Mouse (Mus musculus): ENCODE results near the gene Med12l. TPM values are rescaled to one million over a fixed set of nuclear protein-coding genes. Genes with fewer than 3 reads are reported as not detected.

The Med12l gene
- polyA plus RNA-seq, 1 experiment from 2014 or later: 1.8 TPM

GRCm38 (mm10) chr3:58993619-58994018, 12.0 kb upstream of the Med12l start:
- Histone ChIP-seq H3K27ac (no peak overlapping the region), H3K36me3 (no peaks in the 10 kb centered on the region), H3K4me1 (no peaks in the 10 kb centered on the region), H3K4me3 (no peak overlapping the region), H3K4me2 (replicated peaks) (no peak overlapping the region), H3K9me3 (no peaks in the 10 kb centered on the region), H3K9ac (no peak overlapping the region), H3K27me3 (peaks cover under 1% of the 10 kb centered on the region)
- WGBS: 82% methylated on average over 3 of the region's 3 CpGs
- ATAC-seq (ENCODE audit: low FRiP score, low read depth): no peak

- H3K9ac ChIP-seq: no peak overlapping the region
- ATAC-seq (ENCODE audit: low FRiP score, low read depth): no peak
- no peaks in the 10 kb centered on the region for H3K9me3 ChIP-seq
- no peak overlapping the region for H3K4me2 ChIP-seq (replicated peaks)
- no peak overlapping the region for H3K27ac ChIP-seq
- H3K4me3 ChIP-seq: no peak overlapping the region
- no peaks in the 10 kb centered on the region for H3K36me3 ChIP-seq
- H3K4me1 ChIP-seq: peaks cover 13% of the 10 kb centered on the region
- H3K27me3 ChIP-seq: peaks cover 23% of the 10 kb centered on the region
- 72% methylated on average over 5 of the region's 5 CpGs for WGBS
Measured at GRCm38 (mm10) chr3:59003756-59004155, 1.9 kb upstream of the Med12l start.

- Histone ChIP-seq H3K9ac (peak overlapping the region; percentile 76), H3K4me2 (replicated peaks) (peak overlapping the region; percentile 91), H3K9me3 (no peaks in the 10 kb centered on the region), H3K4me3 (peak overlapping the region; percentile 80), H3K36me3 (no peaks in the 10 kb centered on the region), H3K4me1 (peaks cover 13% of the 10 kb centered on the region), H3K27me3 (peaks cover 33% of the 10 kb centered on the region), H3K27ac (peak overlapping the region; percentile 90)
- ATAC-seq (ENCODE audit: low FRiP score, low read depth): peak; percentile 59
- under 1% methylated on average over 64 of the region's 83 CpGs for WGBS
Measured at GRCm38 (mm10) chr3:59005996-59006730, 538 bp downstream of the Med12l start.

- under 1% methylated on average over 76 of the region's 77 CpGs for WGBS
- Histone ChIP-seq H3K4me3 (peak overlapping the region; percentile 80), H3K9me3 (no peaks in the 10 kb centered on the region), H3K27ac (peak overlapping the region; percentile 90), H3K27me3 (peaks cover 33% of the 10 kb centered on the region), H3K36me3 (no peaks in the 10 kb centered on the region), H3K4me1 (peaks cover 13% of the 10 kb centered on the region), H3K9ac (peak overlapping the region; percentile 76), H3K4me2 (replicated peaks) (peak overlapping the region; percentile 91)
- peak; percentile 83 for ATAC-seq (ENCODE audit: low FRiP score, low read depth)
Measured at GRCm38 (mm10) chr3:59006731-59007441, 1.3 kb downstream of the Med12l start.

GRCm38 (mm10) chr3:59010276-59010675, 4.7 kb downstream of the Med12l start:
- H3K4me2 ChIP-seq (replicated peaks): no peak overlapping the region
- 94% methylated on average over 3 of the region's 3 CpGs for WGBS
- peaks cover 20% of the 10 kb centered on the region for H3K27me3 ChIP-seq
- H3K27ac ChIP-seq: no peak overlapping the region
- H3K4me3 ChIP-seq: no peak overlapping the region
- ATAC-seq (ENCODE audit: low FRiP score, low read depth): no peak
- peaks cover 7% of the 10 kb centered on the region for H3K4me1 ChIP-seq
- H3K36me3 ChIP-seq: no peaks in the 10 kb centered on the region
- no peaks in the 10 kb centered on the region for H3K9me3 ChIP-seq
- H3K9ac ChIP-seq: no peak overlapping the region

- Histone ChIP-seq H3K27me3 (no peaks in the 10 kb centered on the region), H3K9ac (no peak overlapping the region), H3K36me3 (no peaks in the 10 kb centered on the region), H3K4me3 (no peak overlapping the region), H3K9me3 (no peaks in the 10 kb centered on the region), H3K4me1 (no peaks in the 10 kb centered on the region), H3K27ac (no peak overlapping the region), H3K4me2 (replicated peaks) (no peak overlapping the region)
- 71% methylated on average over 4 of the region's 4 CpGs for WGBS
- ATAC-seq (ENCODE audit: low FRiP score, low read depth): no peak
Measured at GRCm38 (mm10) chr3:59015698-59016412, 10.2 kb downstream of the Med12l start.

- H3K27ac ChIP-seq: no peak overlapping the region
- no peaks in the 10 kb centered on the region for H3K27me3 ChIP-seq
- 82% methylated on average over 9 of the region's 9 CpGs for WGBS
- H3K9me3 ChIP-seq: no peaks in the 10 kb centered on the region
- no peak overlapping the region for H3K9ac ChIP-seq
- no peak for ATAC-seq (ENCODE audit: low FRiP score, low read depth)
- H3K4me2 ChIP-seq (replicated peaks): no peak overlapping the region
- H3K4me3 ChIP-seq: no peak overlapping the region
- no peaks in the 10 kb centered on the region for H3K36me3 ChIP-seq
- H3K4me1 ChIP-seq: no peaks in the 10 kb centered on the region
Measured at GRCm38 (mm10) chr3:59016501-59016900, 10.9 kb downstream of the Med12l start.

- Histone ChIP-seq H3K9me3 (no peaks in the 10 kb centered on the region), H3K9ac (no peak overlapping the region), H3K4me1 (no peaks in the 10 kb centered on the region), H3K4me2 (replicated peaks) (no peak overlapping the region), H3K36me3 (no peaks in the 10 kb centered on the region), H3K27ac (no peak overlapping the region), H3K27me3 (no peaks in the 10 kb centered on the region), H3K4me3 (no peak overlapping the region)
- 74% methylated on average over 8 of the region's 8 CpGs for WGBS
- no peak for ATAC-seq (ENCODE audit: low FRiP score, low read depth)
Measured at GRCm38 (mm10) chr3:59021236-59021635, 15.6 kb downstream of the Med12l start.

GRCm38 (mm10) chr3:59022251-59022650, 16.6 kb downstream of the Med12l start:
- no peaks in the 10 kb centered on the region for H3K4me1 ChIP-seq
- no peak for ATAC-seq (ENCODE audit: low FRiP score, low read depth)
- WGBS: 69% methylated on average over 2 of the region's 2 CpGs
- H3K36me3 ChIP-seq: no peaks in the 10 kb centered on the region
- H3K4me3 ChIP-seq: no peak overlapping the region
- no peak overlapping the region for H3K4me2 ChIP-seq (replicated peaks)
- no peak overlapping the region for H3K27ac ChIP-seq
- H3K9ac ChIP-seq: no peak overlapping the region
- H3K9me3 ChIP-seq: no peaks in the 10 kb centered on the region
- H3K27me3 ChIP-seq: no peaks in the 10 kb centered on the region

- Histone ChIP-seq H3K36me3 (no peaks in the 10 kb centered on the region), H3K27me3 (no peaks in the 10 kb centered on the region), H3K27ac (no peak overlapping the region), H3K4me2 (replicated peaks) (no peak overlapping the region), H3K9ac (no peak overlapping the region), H3K4me3 (no peak overlapping the region), H3K4me1 (no peaks in the 10 kb centered on the region), H3K9me3 (no peaks in the 10 kb centered on the region)
- no peak for ATAC-seq (ENCODE audit: low FRiP score, low read depth)
- 93% methylated on average over 14 of the region's 14 CpGs for WGBS
Measured at GRCm38 (mm10) chr3:59022971-59023370, 17.3 kb downstream of the Med12l start.

GRCm38 (mm10) chr3:59024531-59025192, 19.0 kb downstream of the Med12l start:
- no peaks in the 10 kb centered on the region for H3K9me3 ChIP-seq
- no peak overlapping the region for H3K4me2 ChIP-seq (replicated peaks)
- no peaks in the 10 kb centered on the region for H3K27me3 ChIP-seq
- H3K4me3 ChIP-seq: no peak overlapping the region
- no peaks in the 10 kb centered on the region for H3K36me3 ChIP-seq
- WGBS: 60% methylated on average over 14 of the region's 14 CpGs
- no peak overlapping the region for H3K27ac ChIP-seq
- no peak overlapping the region for H3K9ac ChIP-seq
- H3K4me1 ChIP-seq: no peaks in the 10 kb centered on the region
- no peak for ATAC-seq (ENCODE audit: low FRiP score, low read depth)

- Histone ChIP-seq H3K36me3 (no peaks in the 10 kb centered on the region), H3K4me1 (no peaks in the 10 kb centered on the region), H3K4me2 (replicated peaks) (no peak overlapping the region), H3K4me3 (no peak overlapping the region), H3K27ac (no peak overlapping the region), H3K9me3 (no peaks in the 10 kb centered on the region), H3K27me3 (no peaks in the 10 kb centered on the region), H3K9ac (no peak overlapping the region)
- 12% methylated on average over 4 of the region's 4 CpGs for WGBS
- ATAC-seq (ENCODE audit: low FRiP score, low read depth): no peak
Measured at GRCm38 (mm10) chr3:59025193-59025535, 19.5 kb downstream of the Med12l start.

Measured in limb, embryonic 13.5 days (tissue).